Mouse (Mus musculus) CD4-positive, CD25-positive, alpha-beta regulatory T cell, adult 9 weeks (primary cell): ENCODE results near the gene Gm14406. TPM values are rescaled to one million over a fixed set of nuclear protein-coding genes. Genes with fewer than 3 reads are reported as not detected.

Experiments
- polyA plus RNA-seq: library from polyadenylated mRNA; unstranded; fragments of 100-300 nt; shearing (Covaris generic); gene quantifications from one replicate; pipeline ENCODE4 v1.2.1, GENCODE M21; 2017

Gm14406 gene
- polyA plus RNA-seq, result not detected

DNA sequence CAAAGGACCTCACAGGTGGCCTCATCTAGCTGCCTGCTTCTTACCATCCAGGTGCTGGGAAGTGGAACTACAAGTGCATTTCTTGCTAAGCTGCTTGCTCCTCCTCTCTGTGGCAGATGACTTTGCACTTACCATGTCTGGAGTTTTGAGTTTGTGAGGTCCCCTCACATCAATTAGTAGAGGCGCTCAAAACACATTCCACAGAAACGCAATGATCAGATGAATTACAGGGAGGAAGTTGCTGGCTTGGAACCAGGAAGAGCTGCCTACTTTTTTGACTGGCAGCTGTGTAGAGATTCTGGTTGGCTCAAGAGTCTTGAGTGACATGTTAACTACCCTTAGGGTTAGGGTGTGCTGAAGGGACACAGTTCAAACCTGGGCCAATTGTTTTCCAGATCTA lies at the start of gene Gm14406:
Gm14406 (minus strand) TSS at position 213 of the 400 bp plus-strand sequence.

Other genes starting within 250 kb of the Gm14406 start
- 2.5 TPM for gene Gm14418, start 179.9 kb downstream of the Gm14406 start, polyA plus RNA-seq
- gene Zfp970, start 113.5 kb downstream of the Gm14406 start, polyA plus RNA-seq, result 13.0 TPM
- 1.2 TPM for gene Gm14403, start 80.0 kb downstream of the Gm14406 start, polyA plus RNA-seq
- gene Gm14322, start 181.1 kb upstream of the Gm14406 start, polyA plus RNA-seq, result 0.30 TPM